Mouse (Mus musculus) E14TG2a.4 (cell line): ENCODE data around the gene Phxr2.

ENCODE experiments used
- CTCF ChIP-seq: conservative IDR thresholded peaks from 2 replicates; pipeline ENCODE4 v1.5.1; 2014; ENCODE audit warnings: low read length
- NANOG ChIP-seq: IDR thresholded peaks from 2 replicates; pipeline ENCODE4 v1.6.1; 2014; ENCODE audit warnings: borderline replicate concordance, low read length, mixed read lengths

GRCm38 (mm10) chr10:99084397-99085239, 41.5 kb downstream of the Phxr2 start:
- TF ChIP-seq CTCF (peak; percentile 82), NANOG (no peak)
